Mouse (Mus musculus): ENCODE data around the gene Tead1.

DNA sequence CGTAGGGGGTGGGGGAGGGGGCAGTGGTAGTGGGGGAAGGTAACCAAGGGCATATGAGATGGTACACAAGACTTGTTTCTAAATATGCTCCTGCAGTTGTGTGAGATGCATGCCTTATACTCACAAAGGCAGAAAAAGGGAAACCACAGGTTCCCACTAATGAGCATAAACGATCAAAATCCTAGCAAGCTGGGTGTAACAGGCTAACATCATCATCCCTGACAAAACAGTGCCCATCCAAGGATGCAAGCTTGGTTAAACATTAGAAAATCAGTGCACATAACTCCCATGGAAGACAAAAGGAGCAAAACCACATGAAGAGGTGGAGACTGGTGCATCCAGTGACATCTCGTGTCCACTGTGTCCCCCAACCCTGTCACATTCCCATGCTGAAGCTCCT lies 233.9 kb downstream of the Tead1 start:
- no peak for TF ChIP-seq CTCF (IDR thresholded peaks at IDR 0.05)
- TF ChIP-seq POLR2A (IDR thresholded peaks at IDR 0.05; ENCODE audit: insufficient read depth, low read depth, low read length) = no peak

All from heart, adult 2 months (tissue).